Comparison of ENCODE assay signal across 10 mouse cellular contexts in the genomic region with DNA sequence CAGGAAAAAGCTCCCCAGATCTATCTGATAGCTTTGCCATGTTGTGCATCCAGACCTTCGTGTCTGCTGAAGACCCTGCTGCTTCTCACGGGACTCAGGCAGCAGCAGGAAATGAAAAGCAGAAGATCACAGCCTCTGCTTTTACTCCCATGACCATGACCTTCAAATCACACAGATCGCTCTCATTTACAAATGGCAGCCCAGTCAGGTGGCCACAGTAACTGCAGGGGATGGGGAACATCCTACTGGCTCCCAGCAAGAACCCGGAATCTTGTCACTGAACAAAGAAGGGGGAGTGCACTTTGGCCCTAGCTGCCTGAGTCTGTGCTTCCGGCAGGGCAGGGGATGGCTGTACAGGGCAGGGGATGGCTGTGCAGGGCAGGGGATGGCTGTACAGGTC. TPM values are rescaled to one million over a fixed set of nuclear protein-coding genes. Genes with fewer than 3 reads are reported as not detected.
"Had no signal": no experiment of that assay in that cellular context is flagged by ENCODE, and none has a peak within 500 bp of the region (broad histone marks: within the 10 kb centered on the region; RNA-seq: fewer than 3 reads in every experiment).

No protein-coding gene starts in this region.

- DNase-seq: liver, postnatal 0 days; lung, adult 2 months; lung, postnatal 14 days; lung, postnatal 36 days; right cerebral cortex, postnatal 14 days; thymus, adult 2 months; thymus, postnatal 25 days; thymus, postnatal 4 days had no signal

RNA-seq across cellular contexts. Expression of gene Ptprb, which starts 40.0 kb away (rescaled TPM):
- total RNA-seq: megakaryocyte progenitor cell, adult 5-6 weeks; monocyte, adult 5-6 weeks had no signal
